Mouse (Mus musculus): ENCODE data around the gene C1qtnf4. TPM values are rescaled to one million over a fixed set of nuclear protein-coding genes. Genes with fewer than 3 reads are reported as not detected.

C1qtnf4 gene
- polyA plus RNA-seq, 1 experiment from 2014 or later: not detected

GRCm38 (mm10) chr2:90932273-90932672, 46.6 kb downstream of the C1qtnf4 start:
- no peak overlapping the region for H3K27ac ChIP-seq
- 49% methylated on average over 2 of the region's 2 CpGs for WGBS (ENCODE audit: missing documents)
- H3K4me3 ChIP-seq (ENCODE audit: inconsistent target): no peak overlapping the region
- H3K36me3 ChIP-seq (ENCODE audit: inconsistent target): no peaks in the 10 kb centered on the region
- no peaks in the 10 kb centered on the region for H3K79me2 ChIP-seq (ENCODE audit: inconsistent target)

DNA sequence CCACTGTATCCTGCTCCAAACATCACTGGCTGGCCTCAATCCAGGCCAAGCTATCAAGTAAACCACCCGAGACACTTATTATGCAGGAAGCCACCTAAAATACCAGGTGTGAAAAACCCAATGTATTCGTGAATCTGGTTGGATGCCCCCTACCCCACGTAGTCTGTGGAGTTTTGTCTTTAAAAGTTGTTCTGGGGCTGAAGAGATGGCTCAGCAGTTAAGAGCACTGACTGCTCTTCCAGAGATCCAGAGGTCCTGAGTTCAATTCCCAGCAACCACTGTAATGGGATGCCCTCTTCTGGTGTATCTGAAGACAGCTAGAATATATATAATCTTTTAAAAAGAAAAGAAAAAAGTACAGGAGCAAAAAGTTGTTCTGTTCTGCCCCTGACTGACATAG, 52.7 kb downstream of the C1qtnf4 start:
- WGBS (ENCODE audit: missing documents): 83% methylated on average over 3 of the region's 3 CpGs
- Histone ChIP-seq H3K79me2 (ENCODE audit: inconsistent target) (peaks cover 26% of the 10 kb centered on the region), H3K27ac (no peak overlapping the region), H3K4me3 (ENCODE audit: inconsistent target) (no peak overlapping the region), H3K36me3 (ENCODE audit: inconsistent target) (no peaks in the 10 kb centered on the region)

DNA sequence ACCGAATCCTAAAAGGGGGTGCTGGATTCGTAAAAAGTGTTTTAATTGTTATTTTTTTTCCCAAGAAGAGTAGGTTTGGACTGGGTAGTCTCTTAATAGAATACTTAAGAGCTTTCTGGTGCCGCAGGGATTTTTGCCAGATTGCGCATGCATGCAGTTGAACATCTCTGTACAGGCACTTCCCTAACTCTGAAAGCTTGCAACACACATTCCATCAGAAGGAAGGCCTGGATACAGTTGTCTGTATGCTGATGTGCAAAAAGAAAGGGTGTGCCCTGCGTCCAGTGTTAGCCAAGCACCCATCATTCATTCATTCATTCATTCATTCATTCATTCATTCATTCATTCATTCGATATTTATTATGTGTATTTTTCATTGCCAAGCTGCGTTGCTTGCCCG, 54.1 kb downstream of the C1qtnf4 start:
- no peak overlapping the region for H3K27ac ChIP-seq
- H3K4me3 ChIP-seq (ENCODE audit: inconsistent target): peak overlapping the region; percentile 35
- 30% methylated on average over 8 of the region's 8 CpGs for WGBS (ENCODE audit: missing documents)
- H3K79me2 ChIP-seq (ENCODE audit: inconsistent target): peaks cover 40% of the 10 kb centered on the region
- H3K36me3 ChIP-seq (ENCODE audit: inconsistent target): no peaks in the 10 kb centered on the region

Other genes with a start within 250 kb of the C1qtnf4 start
- gene Nup160, start 208.6 kb upstream of the C1qtnf4 start, polyA plus RNA-seq (2018): 10.1 to 25.7 TPM (median 21.4 TPM) in 3 replicates
- 27.7 to 69.8 TPM (median 35.6 TPM) in 3 replicates for gene Fnbp4, start 140.5 kb upstream of the C1qtnf4 start, polyA plus RNA-seq (2018)
- not detected in 3 replicates for gene Agbl2, start 103.1 kb upstream of the C1qtnf4 start, polyA plus RNA-seq (2018)
- 83.8 to 94.4 TPM (median 87.4 TPM) in 3 replicates for gene Mtch2, start 38.7 kb upstream of the C1qtnf4 start, polyA plus RNA-seq (2018)
- 11.7 to 17.7 TPM (median 14.4 TPM) in 3 replicates for gene Kbtbd4, start 18.9 kb downstream of the C1qtnf4 start, polyA plus RNA-seq (2018)
- 67.4 to 116 TPM (median 113 TPM) in 3 replicates for gene Ndufs3, start 19.0 kb downstream of the C1qtnf4 start, polyA plus RNA-seq (2018)
- gene Celf1, start 54.5 kb downstream of the C1qtnf4 start, polyA plus RNA-seq (2018): 34.7 to 38.9 TPM (median 36.7 TPM) in 3 replicates
- gene Rapsn, start 149.8 kb downstream of the C1qtnf4 start, polyA plus RNA-seq (2018): 6.3 to 39.6 TPM (median 12.2 TPM) in 3 replicates
- 149 to 321 TPM (median 192 TPM) in 3 replicates for gene Psmc3, start 168.1 kb downstream of the C1qtnf4 start, polyA plus RNA-seq (2018)
- gene Slc39a13, start 184.6 kb downstream of the C1qtnf4 start, polyA plus RNA-seq (2018): 19.8 to 23.0 TPM (median 21.8 TPM) in 3 replicates
- 298 to 440 TPM (median 373 TPM) in 3 replicates for gene Spi1, start 196.5 kb downstream of the C1qtnf4 start, polyA plus RNA-seq (2018)
- gene Mybpc3, start 232.3 kb downstream of the C1qtnf4 start, polyA plus RNA-seq (2018): 0.09 to 0.11 TPM in 2 of 3 replicates, not detected in the other